Mouse (Mus musculus): ENCODE measurements at regions not wholly inside any gene's neighbourhood (a gene's known extent, or its start where the extent isn't known, plus 50 kb on each side); places are given as distances from the start of the nearest gene placed in this dataset.

GRCm38 (mm10) chrX:159047876-159048275 is 162.2 kb upstream of the Rps6ka3 start:
- TF ChIP-seq CTCF (IDR thresholded peaks at IDR 0.05) = no peak
- no peak for TF ChIP-seq EP300 (IDR thresholded peaks at IDR 0.05)

Measured in lung, postnatal 0 days (tissue).